Comparison of ENCODE assay signal across 12 mouse cellular contexts in genomic region chr17:35812307-35812706, GRCm38 (mm10). TPM values are rescaled to one million over a fixed set of nuclear protein-coding genes. Genes with fewer than 3 reads are reported as not detected.
A peak's percentile ranks its signal among the peaks of the same experiment; 100 is the strongest.
DNase-seq lines count a peak whose midpoint lies in the region; ATAC-seq and TF ChIP-seq lines count a peak whose summit lies in the region.
"Had no signal": no experiment of that assay in that cellular context is flagged by ENCODE, and none has a peak within 500 bp of the region (broad histone marks: within the 10 kb centered on the region; RNA-seq: fewer than 3 reads in every experiment).

No protein-coding gene starts in this region.

- H3K9ac ChIP-seq in heart, postnatal 0 days (replicated peaks; ENCODE audit: low read depth, low read length) = no peak overlapping the region
- no peak overlapping the region for H3K9ac ChIP-seq in neural tube, embryonic 13.5 days
- H3K9ac ChIP-seq in limb, embryonic 14.5 days (ENCODE audit: low read depth, low read length, severe bottlenecking) = no peak overlapping the region
- H3K9ac ChIP-seq: hindbrain, embryonic 12.5 days had no signal

- no peak for DNase-seq in heart, postnatal 0 days (ENCODE audit: low spot score)
- no peak for DNase-seq in heart, postnatal 10 days
- no peak for DNase-seq in neural tube, embryonic 10.5 days (ENCODE audit: extremely low spot score, low spot score)
- no peak for DNase-seq in limb, embryonic 14.5 days (ENCODE audit: low spot score)
- DNase-seq in adipocyte (ENCODE audit: low spot score) = no peak
- no peak for DNase-seq in yolk sac, embryonic 10.5 days (ENCODE audit: low spot score)
- DNase-seq: cerebellum, adult 9-11 months had no signal

- peak overlapping the region; percentile 96 for H3K27ac ChIP-seq in heart, postnatal 0 days (ENCODE audit: low read depth)
- H3K27ac ChIP-seq in neural tube, embryonic 13.5 days (replicated peaks) = 0 out of 2 replicates have a peak overlapping the region, but pooled peaks have one; percentile 62
- peak overlapping the region; percentile 75; the same call in 1 of the 2 replicates for H3K27ac ChIP-seq in limb, embryonic 14.5 days (replicated peaks; ENCODE audit: low read depth, low read length)
- H3K27ac ChIP-seq: hindbrain, embryonic 12.5 days had no signal

- ATAC-seq in heart, postnatal 0 days (ENCODE audit: insufficient read depth, low read depth) = no peak
- ATAC-seq in neural tube, embryonic 13.5 days (ENCODE audit: low read depth) = no peak
- no peak for ATAC-seq in limb, embryonic 14.5 days (ENCODE audit: low FRiP score, low read depth)
- ATAC-seq: midbrain, embryonic 16.5 days had no signal

- TF ChIP-seq CTCF in heart, postnatal 0 days (IDR thresholded peaks at IDR 0.05; ENCODE audit: low read depth) = no peak

- intact Hi-C loops in heart, postnatal 10 days (cut with DNase I) = loop anchor here (2.0 kb wide), 1 partner anchor 28 kb away; no protein-coding TSS in a partner anchor

- no peak for TF ChIP-seq EP300 in heart, postnatal 0 days (IDR thresholded peaks at IDR 0.05; ENCODE audit: low read depth)

- 81% methylated on average over 5 of the region's 5 CpGs for WGBS in heart, postnatal 0 days
- 81% methylated on average over 5 of the region's 5 CpGs for WGBS in neural tube, embryonic 13.5 days
- WGBS in limb, embryonic 14.5 days = 81% methylated on average over 5 of the region's 5 CpGs

- H3K4me1 ChIP-seq in heart, postnatal 0 days (ENCODE audit: control insufficient read depth, insufficient read depth) = peaks cover 55% of the 10 kb centered on the region
- H3K4me1 ChIP-seq in neural tube, embryonic 13.5 days (replicated peaks) = peaks cover 14% of the 10 kb centered on the region
- peaks cover 27% of the 10 kb centered on the region for H3K4me1 ChIP-seq in limb, embryonic 14.5 days (ENCODE audit: control insufficient read depth, insufficient read depth, low read length)

- no peak overlapping the region for H3K4me2 ChIP-seq in heart, postnatal 0 days (ENCODE audit: low read depth, low read length)
- no peak overlapping the region for H3K4me2 ChIP-seq in neural tube, embryonic 13.5 days
- no peak overlapping the region for H3K4me2 ChIP-seq in limb, embryonic 14.5 days (replicated peaks; ENCODE audit: low read depth, low read length, severe bottlenecking)
- H3K4me2 ChIP-seq: hindbrain, embryonic 12.5 days had no signal

- no peaks in the 10 kb centered on the region for H3K27me3 ChIP-seq in heart, postnatal 0 days (ENCODE audit: control insufficient read depth, insufficient read depth, low read length)
- H3K27me3 ChIP-seq in neural tube, embryonic 13.5 days = no peaks in the 10 kb centered on the region
- no peaks in the 10 kb centered on the region for H3K27me3 ChIP-seq in limb, embryonic 14.5 days (ENCODE audit: control insufficient read depth, insufficient read depth, low read length)
- H3K27me3 ChIP-seq: CH12.LX; hindbrain, embryonic 12.5 days had no signal

- H3K36me3 ChIP-seq in heart, postnatal 0 days (replicated peaks; ENCODE audit: control insufficient read depth, insufficient read depth, low read length) = no peaks in the 10 kb centered on the region
- no peaks in the 10 kb centered on the region for H3K36me3 ChIP-seq in neural tube, embryonic 13.5 days
- no peaks in the 10 kb centered on the region for H3K36me3 ChIP-seq in limb, embryonic 14.5 days (ENCODE audit: control insufficient read depth, insufficient read depth, low read length)
- H3K36me3 ChIP-seq: hindbrain, embryonic 12.5 days had no signal

- no peak for TF ChIP-seq POLR2A in limb, embryonic 14.5 days (IDR thresholded peaks at IDR 0.05; ENCODE audit: borderline replicate concordance, extremely low read depth, insufficient read depth, insufficient read length)

- H3K4me3 ChIP-seq in heart, postnatal 0 days (ENCODE audit: low read depth, low read length) = no peak overlapping the region
- H3K4me3 ChIP-seq in neural tube, embryonic 13.5 days = no peak overlapping the region
- H3K4me3 ChIP-seq in limb, embryonic 14.5 days (replicated peaks; ENCODE audit: low read length) = no peak overlapping the region
- H3K4me3 ChIP-seq: erythroblast, embryonic 14.5 days; hindbrain, embryonic 12.5 days had no signal

- no peaks in the 10 kb centered on the region for H3K9me3 ChIP-seq in heart, postnatal 0 days (replicated peaks; ENCODE audit: control insufficient read depth, low read length)
- no peaks in the 10 kb centered on the region for H3K9me3 ChIP-seq in neural tube, embryonic 13.5 days
- H3K9me3 ChIP-seq in limb, embryonic 14.5 days (ENCODE audit: control insufficient read depth, low read length) = no peaks in the 10 kb centered on the region
- H3K9me3 ChIP-seq: hindbrain, embryonic 12.5 days had no signal

RNA-seq across cellular contexts. Expression of gene Ier3, which starts 9.2 kb away (rescaled TPM):
- 41.7 and 50.5 TPM in 2 replicates for total RNA-seq in heart, postnatal 0 days (2014; rRNA removed; ENCODE audit: low replicate concordance)
- polyA plus RNA-seq in heart, postnatal 0 days (2015; fragmentation: Nextera tagmentation; extraction: Ambion mirVana) = 70.7 and 79.4 TPM in 2 replicates
- 10 to 100 TPM; 18.7 to 25.9 TPM for total RNA-seq in heart, postnatal 10 days (2021)
- polyA plus RNA-seq in neural tube, embryonic 13.5 days (2015; fragmentation: Nextera tagmentation; extraction: Ambion mirVana) = 11.2 and 11.6 TPM in 2 replicates
- 10.8 and 12.2 TPM in 2 replicates for polyA plus RNA-seq in limb, embryonic 14.5 days (2012; rRNA removed)
- polyA plus RNA-seq in limb, embryonic 14.5 days (2014; fragmentation: Nextera tagmentation; extraction: Ambion mirVana) = 8.8 and 8.9 TPM in 2 replicates

RNA-seq across cellular contexts. Expression of gene Flot1, which starts 10.7 kb away (rescaled TPM):
- total RNA-seq in heart, postnatal 0 days (2014; rRNA removed; ENCODE audit: low replicate concordance) = 161 and 163 TPM in 2 replicates
- 122 and 132 TPM in 2 replicates for polyA plus RNA-seq in heart, postnatal 0 days (2015; fragmentation: Nextera tagmentation; extraction: Ambion mirVana)
- 100 to 1,000 TPM; 114 to 124 TPM for total RNA-seq in heart, postnatal 10 days (2021)
- 93.6 and 96.5 TPM in 2 replicates for polyA plus RNA-seq in neural tube, embryonic 13.5 days (2015; fragmentation: Nextera tagmentation; extraction: Ambion mirVana)
- polyA plus RNA-seq in limb, embryonic 14.5 days (2012; rRNA removed) = 61.8 and 66.3 TPM in 2 replicates
- polyA plus RNA-seq in limb, embryonic 14.5 days (2014; fragmentation: Nextera tagmentation; extraction: Ambion mirVana) = 47.2 and 53.7 TPM in 2 replicates

RNA-seq across cellular contexts. Expression of gene Tubb5, which starts 25.8 kb away (rescaled TPM):
- 1,043 and 1,325 TPM in 2 replicates for total RNA-seq in heart, postnatal 0 days (2014; rRNA removed; ENCODE audit: low replicate concordance)
- polyA plus RNA-seq in heart, postnatal 0 days (2015; fragmentation: Nextera tagmentation; extraction: Ambion mirVana) = 259 and 267 TPM in 2 replicates
- total RNA-seq in heart, postnatal 10 days (2021) = 100 to 1,000 TPM; 358 to 363 TPM
- 1,686 and 1,692 TPM in 2 replicates for polyA plus RNA-seq in neural tube, embryonic 13.5 days (2015; fragmentation: Nextera tagmentation; extraction: Ambion mirVana)
- 1,341 and 1,699 TPM in 2 replicates for polyA plus RNA-seq in limb, embryonic 14.5 days (2012; rRNA removed)
- polyA plus RNA-seq in limb, embryonic 14.5 days (2014; fragmentation: Nextera tagmentation; extraction: Ambion mirVana) = 808 and 880 TPM in 2 replicates

RNA-seq across cellular contexts. Expression of gene Mdc1, which starts 29.0 kb away (rescaled TPM):
- 5.4 and 25.0 TPM in 2 replicates for total RNA-seq in heart, postnatal 0 days (2014; rRNA removed; ENCODE audit: low replicate concordance)
- 2.3 and 3.0 TPM in 2 replicates for polyA plus RNA-seq in heart, postnatal 0 days (2015; fragmentation: Nextera tagmentation; extraction: Ambion mirVana)
- total RNA-seq in heart, postnatal 10 days (2021) = 10 to 100 TPM; 20.4 to 22.1 TPM
- polyA plus RNA-seq in neural tube, embryonic 13.5 days (2015; fragmentation: Nextera tagmentation; extraction: Ambion mirVana) = 7.2 and 9.6 TPM in 2 replicates
- polyA plus RNA-seq in limb, embryonic 14.5 days (2012; rRNA removed) = 24.9 and 28.8 TPM in 2 replicates
- polyA plus RNA-seq in limb, embryonic 14.5 days (2014; fragmentation: Nextera tagmentation; extraction: Ambion mirVana) = 12.2 and 13.9 TPM in 2 replicates

RNA-seq across cellular contexts. Expression of gene Nrm, which starts 48.8 kb away (rescaled TPM):
- 16.1 and 36.2 TPM in 2 replicates for total RNA-seq in heart, postnatal 0 days (2014; rRNA removed; ENCODE audit: low replicate concordance)
- 18.0 and 21.6 TPM in 2 replicates for polyA plus RNA-seq in heart, postnatal 0 days (2015; fragmentation: Nextera tagmentation; extraction: Ambion mirVana)
- 10 to 100 TPM; 12.6 to 13.5 TPM for total RNA-seq in heart, postnatal 10 days (2021)
- polyA plus RNA-seq in neural tube, embryonic 13.5 days (2015; fragmentation: Nextera tagmentation; extraction: Ambion mirVana) = 28.2 and 29.0 TPM in 2 replicates
- polyA plus RNA-seq in limb, embryonic 14.5 days (2012; rRNA removed) = 77.5 and 80.7 TPM in 2 replicates
- polyA plus RNA-seq in limb, embryonic 14.5 days (2014; fragmentation: Nextera tagmentation; extraction: Ambion mirVana) = 49.5 and 56.4 TPM in 2 replicates
